Mouse (Mus musculus): ENCODE measurements around the gene Usf3.

- TF ChIP-seq CTCF (conservative IDR thresholded peaks at IDR 0.05; ENCODE audit: low read length) (no peak), POU5F1 (IDR thresholded peaks at IDR 0.05; ENCODE audit: borderline replicate concordance, low read length) (no peak), NANOG (IDR thresholded peaks at IDR 0.05; ENCODE audit: borderline replicate concordance, low read length) (no peak)
Measured at GRCm38 (mm10) chr16:44237836-44238235, 64.8 kb downstream of the Usf3 start.

Data from E14TG2a.4 (cell line).